18 mouse cellular contexts compared by ENCODE assay signal in the genomic region with DNA sequence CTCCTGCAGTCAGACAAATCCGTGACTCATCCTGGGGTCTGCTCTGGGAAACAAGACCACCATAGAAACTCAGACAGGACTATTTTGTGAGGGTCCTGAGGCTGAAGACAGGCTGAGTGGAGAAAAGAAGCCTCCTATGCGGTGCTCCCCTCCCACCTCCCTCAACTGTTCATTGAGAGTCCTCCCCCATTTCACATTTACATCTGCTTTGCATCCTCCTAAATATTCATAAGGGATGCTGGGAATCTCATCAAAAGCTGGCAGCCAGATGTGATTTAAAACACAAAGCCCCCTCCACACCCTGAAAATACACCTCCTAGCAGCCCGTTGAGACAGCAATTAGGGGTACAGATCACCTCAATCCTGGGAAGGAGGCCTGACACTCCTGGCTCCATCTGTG. TPM values are rescaled to one million over a fixed set of nuclear protein-coding genes. Genes with fewer than 3 reads are reported as not detected.
A peak's percentile ranks its signal among the peaks of the same experiment; 100 is the strongest.
DNase-seq lines count a peak whose midpoint lies in the region; ATAC-seq and TF ChIP-seq lines count a peak whose summit lies in the region.
"Had no signal": no experiment of that assay in that cellular context is flagged by ENCODE, and none has a peak within 500 bp of the region (broad histone marks: within the 10 kb centered on the region; RNA-seq: fewer than 3 reads in every experiment).

No protein-coding gene starts in this region.

- TF ChIP-seq CTCF in hindbrain, postnatal 0 days (IDR thresholded peaks at IDR 0.05; ENCODE audit: low read depth), result no peak

- no peaks in the 10 kb centered on the region for H3K9me3 ChIP-seq in hindbrain, embryonic 11.5 days (ENCODE audit: control insufficient read depth, low read length)
- H3K9me3 ChIP-seq in hindbrain, postnatal 0 days (ENCODE audit: low read length), result no peaks in the 10 kb centered on the region
- no peaks in the 10 kb centered on the region for H3K9me3 ChIP-seq in embryonic facial prominence, embryonic 15.5 days (replicated peaks)
- H3K9me3 ChIP-seq in hindbrain, embryonic 14.5 days (ENCODE audit: control insufficient read depth, low read length), result no peaks in the 10 kb centered on the region
- no peaks in the 10 kb centered on the region for H3K9me3 ChIP-seq in midbrain, embryonic 16.5 days (replicated peaks; ENCODE audit: control insufficient read depth, low read length, poor library complexity, severe bottlenecking)
- H3K9me3 ChIP-seq: G1E; intestine, embryonic 15.5 days; kidney, embryonic 15.5 days had no signal

- H3K4me1 ChIP-seq in hindbrain, embryonic 11.5 days (replicated peaks; ENCODE audit: control insufficient read depth, insufficient read depth, low read length), result peaks cover 11% of the 10 kb centered on the region; the same call in 1 of the 2 replicates
- H3K4me1 ChIP-seq in hindbrain, postnatal 0 days (ENCODE audit: insufficient read depth, low read length), result peaks cover 16% of the 10 kb centered on the region
- H3K4me1 ChIP-seq in embryonic facial prominence, embryonic 15.5 days, result peaks cover 50% of the 10 kb centered on the region
- H3K4me1 ChIP-seq in hindbrain, embryonic 14.5 days (replicated peaks; ENCODE audit: control insufficient read depth, insufficient read depth, low read length), result peaks cover 16% of the 10 kb centered on the region; the same call in 1 of the 2 replicates
- H3K4me1 ChIP-seq in midbrain, embryonic 16.5 days (ENCODE audit: control insufficient read depth, insufficient read depth, low read length), result peaks cover 22% of the 10 kb centered on the region

- 55% methylated on average over 3 of the region's 3 CpGs for WGBS in hindbrain, embryonic 11.5 days
- WGBS in hindbrain, postnatal 0 days, result 40% methylated on average over 3 of the region's 3 CpGs
- WGBS in embryonic facial prominence, embryonic 15.5 days, result 51% methylated on average over 3 of the region's 3 CpGs
- 33% methylated on average over 3 of the region's 3 CpGs for WGBS in hindbrain, embryonic 14.5 days
- WGBS in midbrain, embryonic 16.5 days, result 34% methylated on average over 3 of the region's 3 CpGs

- H3K9ac ChIP-seq in hindbrain, embryonic 11.5 days (ENCODE audit: low read depth, low read length), result no peak overlapping the region
- no peak overlapping the region for H3K9ac ChIP-seq in hindbrain, postnatal 0 days (replicated peaks; ENCODE audit: low read length)
- no peak overlapping the region for H3K9ac ChIP-seq in embryonic facial prominence, embryonic 15.5 days
- H3K9ac ChIP-seq in hindbrain, embryonic 14.5 days, result no peak overlapping the region
- no peak overlapping the region for H3K9ac ChIP-seq in midbrain, embryonic 16.5 days (ENCODE audit: low read depth, low read length)
- H3K9ac ChIP-seq: intestine, embryonic 15.5 days; kidney, embryonic 15.5 days; lung, embryonic 14.5 days had no signal

- no peaks in the 10 kb centered on the region for H3K36me3 ChIP-seq in hindbrain, embryonic 11.5 days (ENCODE audit: control insufficient read depth, insufficient read depth, low read length)
- H3K36me3 ChIP-seq in hindbrain, postnatal 0 days (ENCODE audit: insufficient read depth, low read length), result no peaks in the 10 kb centered on the region
- H3K36me3 ChIP-seq in embryonic facial prominence, embryonic 15.5 days, result no peaks in the 10 kb centered on the region
- H3K36me3 ChIP-seq in hindbrain, embryonic 14.5 days (replicated peaks; ENCODE audit: control insufficient read depth, insufficient read depth), result no peaks in the 10 kb centered on the region
- no peaks in the 10 kb centered on the region for H3K36me3 ChIP-seq in midbrain, embryonic 16.5 days (ENCODE audit: control insufficient read depth, insufficient read depth, low read length)
- H3K36me3 ChIP-seq: G1E; intestine, embryonic 15.5 days; kidney, embryonic 15.5 days had no signal

- H3K4me2 ChIP-seq in hindbrain, embryonic 11.5 days (replicated peaks; ENCODE audit: low read depth, low read length), result no peak overlapping the region
- no peak overlapping the region for H3K4me2 ChIP-seq in hindbrain, postnatal 0 days (ENCODE audit: low read depth, low read length)
- no peak overlapping the region for H3K4me2 ChIP-seq in embryonic facial prominence, embryonic 15.5 days (replicated peaks)
- H3K4me2 ChIP-seq in hindbrain, embryonic 14.5 days (replicated peaks), result no peak overlapping the region
- H3K4me2 ChIP-seq in midbrain, embryonic 16.5 days (ENCODE audit: low read length), result no peak overlapping the region
- H3K4me2 ChIP-seq: intestine, embryonic 15.5 days; kidney, embryonic 15.5 days; liver, embryonic 11.5 days; lung, embryonic 14.5 days had no signal

- H3K27ac ChIP-seq in hindbrain, embryonic 11.5 days (ENCODE audit: low read depth, low read length), result peak overlapping the region; percentile 47; the same call in 1 of the 2 replicates
- no peak overlapping the region for H3K27ac ChIP-seq in hindbrain, postnatal 0 days
- peak overlapping the region; percentile 81 for H3K27ac ChIP-seq in embryonic facial prominence, embryonic 15.5 days (replicated peaks)
- peak overlapping the region; percentile 60; the same call in 1 of the 2 replicates for H3K27ac ChIP-seq in hindbrain, embryonic 14.5 days
- peak overlapping the region; percentile 79 for H3K27ac ChIP-seq in midbrain, embryonic 16.5 days (ENCODE audit: low read length)
- H3K27ac ChIP-seq: heart, adult 2 months; intestine, embryonic 15.5 days; kidney, embryonic 15.5 days had no signal

- no peaks in the 10 kb centered on the region for H3K27me3 ChIP-seq in hindbrain, embryonic 11.5 days (ENCODE audit: control insufficient read depth, insufficient read depth, low read length)
- H3K27me3 ChIP-seq in hindbrain, postnatal 0 days (ENCODE audit: insufficient read depth, low read length), result no peaks in the 10 kb centered on the region
- no peaks in the 10 kb centered on the region for H3K27me3 ChIP-seq in embryonic facial prominence, embryonic 15.5 days
- no peaks in the 10 kb centered on the region for H3K27me3 ChIP-seq in hindbrain, embryonic 14.5 days (ENCODE audit: control insufficient read depth, insufficient read depth, low read length)
- no peaks in the 10 kb centered on the region for H3K27me3 ChIP-seq in midbrain, embryonic 16.5 days (ENCODE audit: control insufficient read depth, insufficient read depth, low read depth, low read length)
- H3K27me3 ChIP-seq: intestine, embryonic 15.5 days; kidney, embryonic 15.5 days had no signal

- no peak overlapping the region for H3K4me3 ChIP-seq in hindbrain, embryonic 11.5 days (ENCODE audit: low read depth, low read length)
- H3K4me3 ChIP-seq in hindbrain, postnatal 0 days (ENCODE audit: low read length), result no peak overlapping the region
- no peak overlapping the region for H3K4me3 ChIP-seq in embryonic facial prominence, embryonic 15.5 days (replicated peaks)
- no peak overlapping the region for H3K4me3 ChIP-seq in hindbrain, embryonic 14.5 days (replicated peaks; ENCODE audit: low read length)
- no peak overlapping the region for H3K4me3 ChIP-seq in midbrain, embryonic 16.5 days (ENCODE audit: low read depth, low read length)
- H3K4me3 ChIP-seq: erythroblast, embryonic 14.5 days; heart, adult 2 months; intestine, embryonic 15.5 days; kidney, embryonic 15.5 days had no signal

- intact Hi-C loops in gastrocnemius, postnatal 36 days (cut with DNase I), result no loop called here

- no peak for ATAC-seq in hindbrain, embryonic 11.5 days (ENCODE audit: low FRiP score)
- no peak for ATAC-seq in hindbrain, postnatal 0 days
- peak; percentile 31; the same call in 1 of the 2 replicates for ATAC-seq in embryonic facial prominence, embryonic 15.5 days (ENCODE audit: insufficient number of reproducible peaks, low FRiP score, low TSS enrichment, low read depth)
- no peak for ATAC-seq in hindbrain, embryonic 14.5 days (ENCODE audit: low FRiP score)
- no peak for ATAC-seq in midbrain, embryonic 16.5 days
- ATAC-seq: intestine, embryonic 15.5 days had no signal

- no peak for DNase-seq in hindbrain, embryonic 11.5 days (ENCODE audit: low spot score)
- DNase-seq in hindbrain, postnatal 0 days (ENCODE audit: low spot score), result no peak
- no peak for DNase-seq in hindbrain, embryonic 14.5 days (ENCODE audit: low spot score)
- no peak for DNase-seq in gastrocnemius, postnatal 36 days
- DNase-seq in kidney, postnatal 36 days, result no peak
- DNase-seq in right cerebral cortex, adult 2 months (ENCODE audit: low spot score in 2 of 2), result no peak
- DNase-seq: adrenal gland, adult 2 months; cerebellum, adult 2 months; heart, adult 2 months; heart, postnatal 10 days; lung, embryonic 14.5 days had no signal

RNA-seq across cellular contexts. Expression of a gene that starts 58.7 kb away (rescaled TPM):
- polyA plus RNA-seq in hindbrain, embryonic 11.5 days (2014; fragmentation: Nextera tagmentation; extraction: Ambion mirVana), result 4.1 and 6.0 TPM in 2 replicates
- 47.8 and 50.3 TPM in 2 replicates for total RNA-seq in hindbrain, postnatal 0 days (2014; rRNA removed)
- 11.5 and 12.4 TPM in 2 replicates for polyA plus RNA-seq in hindbrain, postnatal 0 days (2015; fragmentation: Nextera tagmentation; extraction: Ambion mirVana)
- 25.3 and 26.2 TPM in 2 replicates for polyA plus RNA-seq in embryonic facial prominence, embryonic 15.5 days (2015; fragmentation: Nextera tagmentation; extraction: Ambion mirVana)
- 11.5 and 13.0 TPM in 2 replicates for polyA plus RNA-seq in hindbrain, embryonic 14.5 days (2014; fragmentation: Nextera tagmentation; extraction: Ambion mirVana)
- polyA plus RNA-seq in midbrain, embryonic 16.5 days (2015; fragmentation: Nextera tagmentation; extraction: Ambion mirVana), result 21.3 and 22.7 TPM in 2 replicates
- 1 to 10 TPM; 3.4 to 3.5 TPM for total RNA-seq in gastrocnemius, postnatal 36 days (2021)
- polyA plus RNA-seq: erythroblast, embryonic 14.5 days had no signal
